Mouse (Mus musculus) spleen, adult 2 months (tissue): ENCODE measurements around the gene Gm10721.
"Not testable (repeated sequence)": the region's sequence is repeated elsewhere in the genome, so short reads cannot be mapped to it uniquely, and the experiment has no call there.

Source experiments
- CTCF ChIP-seq: fragments of 200-500 bp; IDR thresholded peaks from 2 replicates; pipeline ENCODE4 v1.5.1; 2011; ENCODE audit warnings: mild to moderate bottlenecking, inconsistent platforms; ENCODE audit not compliant: insufficient read depth, insufficient read length, insufficient replicate concordance; ENCODE audit errors: extremely low read depth
- POLR2A ChIP-seq: fragments of 200-500 bp; IDR thresholded peaks from 2 replicates; pipeline ENCODE4 v1.6.1; 2011; ENCODE audit warnings: low read depth, low read length, inconsistent platforms

GRCm38 (mm10) chr9:3018944-3019343, 6.0 kb downstream of the Gm10721 start:
- TF ChIP-seq CTCF, POLR2A: not testable (repeated sequence)
